Mouse (Mus musculus): Measurements from ENCODE around the gene Gpat3. TPM values are rescaled to one million over a fixed set of nuclear protein-coding genes. Genes with fewer than 3 reads are reported as not detected.
A peak's percentile ranks its signal among the peaks of the same experiment; 100 is the strongest.

Gene Gpat3
- not detected in 2 replicates for total RNA-seq (2017)

DNA sequence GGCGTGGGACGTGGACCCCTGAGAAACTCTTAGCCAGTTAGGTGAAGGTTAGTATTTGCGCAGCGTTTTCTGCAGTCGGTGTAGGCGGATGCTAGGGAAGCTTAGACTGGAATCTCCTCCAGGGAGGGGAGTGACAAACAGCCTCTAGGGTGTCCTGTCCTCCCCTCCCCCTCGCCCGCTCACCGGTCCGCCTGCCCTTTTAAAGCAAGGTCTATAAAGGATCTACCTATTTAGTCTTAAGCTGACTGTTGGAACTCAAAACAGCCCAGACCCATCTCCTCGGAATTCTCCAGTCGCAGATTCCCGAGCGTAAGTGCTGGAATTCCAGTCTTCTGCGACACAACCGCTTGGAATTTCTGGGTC lies at the start of gene Gpat3:
Gpat3 (plus strand) TSS at position 229 of the 363 bp plus-strand sequence.
- no peak for ATAC-seq (replicated peaks; ENCODE audit: low read depth, poor library complexity, severe bottlenecking)

DNA sequence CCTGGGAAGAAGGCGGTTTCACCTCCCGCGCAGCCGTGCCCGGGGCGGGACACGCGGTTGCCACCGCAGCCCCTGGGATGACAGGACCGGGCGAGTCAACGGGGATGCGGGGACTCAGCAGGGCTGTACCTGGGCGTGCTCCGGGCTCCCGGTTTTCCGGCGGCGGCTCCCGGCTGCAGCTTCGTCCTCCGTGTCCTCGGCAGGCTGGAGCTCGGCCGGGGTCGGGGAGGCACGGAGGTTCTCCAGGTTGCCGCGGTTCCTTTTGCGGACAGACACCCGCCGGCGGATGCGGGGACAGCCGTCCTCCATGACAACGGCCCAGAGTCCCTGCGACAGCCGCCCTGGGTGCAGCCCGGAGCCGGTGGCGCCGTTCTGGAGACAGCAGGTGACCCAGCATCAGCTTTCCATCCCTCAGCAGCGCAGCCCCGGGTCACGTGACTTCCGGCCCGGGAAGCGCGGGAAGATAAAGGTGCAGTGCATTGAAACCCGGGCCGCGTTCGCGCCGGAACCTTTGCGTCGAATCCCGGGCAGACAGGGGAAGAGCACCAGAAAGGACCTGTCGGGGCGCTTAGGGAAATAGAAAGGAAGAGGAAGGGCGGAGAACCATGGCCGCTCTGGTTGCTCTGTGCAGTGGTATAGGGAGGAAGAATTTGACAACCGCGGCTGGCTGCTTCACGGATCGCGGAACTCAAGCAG lies 47.2 kb upstream of the Gpat3 start, which contains the start of the genes Helq and Mrps18c:
Helq (minus strand) TSS at position 434 of the 696 bp plus-strand sequence.
Mrps18c (plus strand) TSS at position 463 of the 696 bp plus-strand sequence.
- peak; percentile 99 for ATAC-seq (replicated peaks; ENCODE audit: low read depth, poor library complexity, severe bottlenecking)

DNA sequence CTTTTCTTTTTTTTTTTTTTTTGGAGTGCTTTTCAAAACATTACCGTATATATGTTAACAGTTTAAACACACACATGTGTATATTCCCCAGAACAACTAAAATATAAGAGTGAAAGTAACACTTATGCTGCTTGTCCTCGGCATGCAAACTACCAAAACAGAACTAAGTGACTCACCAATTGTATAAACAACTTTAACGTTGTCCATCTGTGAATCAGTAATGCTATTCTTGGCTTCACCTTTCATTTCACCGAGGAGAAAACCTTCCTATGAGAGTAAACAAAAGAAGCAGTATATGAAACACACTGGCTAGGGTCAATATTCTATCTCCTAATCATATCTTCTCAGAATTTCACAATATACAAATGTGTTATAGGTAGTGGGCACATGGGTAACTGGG lies 27.2 kb upstream of the Gpat3 start:
- no peak for ATAC-seq (replicated peaks; ENCODE audit: low read depth, poor library complexity, severe bottlenecking)

DNA sequence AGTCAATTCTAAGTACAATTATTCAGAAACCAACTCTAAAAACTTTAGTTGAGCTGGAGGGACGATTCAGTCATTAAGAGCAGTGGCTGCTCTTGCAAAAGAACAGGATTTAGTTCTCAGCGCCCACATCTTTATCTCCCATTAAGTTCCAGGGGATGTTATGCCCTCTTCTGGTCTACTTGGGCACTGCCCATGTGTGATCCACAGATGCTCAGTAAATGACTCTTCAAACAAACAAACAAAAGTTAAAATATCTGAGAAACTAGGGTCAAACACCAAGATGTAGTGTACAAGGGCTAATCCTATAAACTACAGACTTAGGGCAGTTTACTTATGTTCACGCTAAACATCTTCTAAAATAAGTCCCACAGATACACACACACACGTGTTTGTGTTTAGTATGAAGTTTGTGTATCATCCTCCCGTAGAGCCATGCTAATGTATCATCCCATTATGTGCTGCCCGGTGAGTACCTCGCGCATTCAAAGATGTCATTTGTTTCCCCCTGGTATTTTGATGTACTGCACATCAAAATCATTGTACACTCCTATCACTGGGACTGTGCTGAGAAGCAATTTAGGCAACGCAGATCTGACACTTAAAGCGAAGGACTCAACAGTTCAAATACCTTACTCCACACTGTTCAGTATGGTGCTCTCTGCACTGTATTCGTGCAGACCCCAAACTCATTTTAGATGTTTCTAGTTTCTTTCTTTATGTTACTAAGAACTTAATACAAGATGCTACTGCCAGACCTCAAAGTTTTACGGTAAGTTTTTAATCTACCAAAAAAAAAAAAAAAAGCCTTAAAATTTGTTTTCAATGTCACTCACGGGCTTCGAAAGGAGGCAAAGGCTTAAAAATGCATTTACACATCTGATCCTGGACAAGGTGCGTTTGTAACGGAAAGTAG lies 25.7 kb upstream of the Gpat3 start:
- ATAC-seq (replicated peaks; ENCODE audit: low read depth, poor library complexity, severe bottlenecking): 0 out of 2 replicates have a peak, but pooled peaks have one; percentile 37

DNA sequence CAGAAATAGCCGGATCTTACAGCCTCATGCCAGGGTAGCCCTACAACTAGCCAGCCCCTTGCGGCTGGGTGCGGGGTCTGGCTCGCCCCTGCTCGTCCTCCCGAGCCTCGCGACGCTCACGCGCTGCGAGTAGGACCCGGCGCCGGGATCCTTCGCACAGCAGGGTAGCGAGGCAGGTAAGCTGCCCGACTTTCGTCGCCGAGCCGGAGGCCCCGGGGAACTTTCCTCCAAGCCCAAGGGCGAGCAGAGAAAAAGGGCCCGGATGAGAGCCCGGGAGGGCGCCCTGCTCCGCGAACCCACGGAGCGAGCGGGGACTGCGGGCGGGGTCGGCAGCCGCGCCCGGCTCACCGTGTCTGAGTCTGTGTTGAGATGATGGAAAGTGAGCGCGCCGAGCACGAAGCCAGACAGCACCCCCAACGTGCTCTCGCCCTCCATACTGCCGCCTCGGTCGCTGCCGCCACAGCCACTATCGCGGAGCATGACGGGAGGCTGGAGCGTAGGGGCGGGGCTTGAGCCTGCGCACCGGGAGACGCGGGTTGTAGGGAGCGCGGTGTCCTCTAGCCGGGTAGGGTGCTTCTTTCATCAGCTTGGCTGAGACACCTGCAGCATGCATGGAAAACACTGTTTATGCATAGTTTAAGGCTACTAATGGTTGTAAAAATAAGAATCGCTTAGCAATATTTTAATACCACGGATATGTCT lies 24.9 kb upstream of the Gpat3 start, which contains the start of gene Abraxas1:
Abraxas1 (minus strand) TSS at position 483 of the 702 bp plus-strand sequence.
- ATAC-seq (replicated peaks; ENCODE audit: low read depth, poor library complexity, severe bottlenecking): peak; percentile 99

DNA sequence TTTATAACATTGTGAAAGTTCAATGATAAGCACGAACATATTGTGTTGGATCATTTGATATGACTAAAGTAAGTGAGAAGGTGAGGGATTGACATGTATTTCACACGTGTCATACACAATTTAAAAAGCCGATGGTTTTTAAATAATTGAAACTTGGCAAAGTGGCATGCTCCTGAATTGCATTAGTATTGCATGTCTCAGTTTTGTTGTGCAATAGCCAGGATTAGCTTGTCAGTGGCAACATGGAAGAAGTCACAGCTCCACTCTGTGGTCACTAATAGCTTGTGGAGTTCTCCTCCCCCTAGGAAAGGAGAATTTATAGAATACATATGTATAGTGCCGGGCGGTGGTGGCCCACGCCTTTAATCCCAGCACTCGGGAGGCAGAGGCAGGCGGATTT lies 24.1 kb upstream of the Gpat3 start:
- ATAC-seq (replicated peaks; ENCODE audit: low read depth, poor library complexity, severe bottlenecking): peak; percentile 37; the same call in 1 of the 2 replicates

DNA sequence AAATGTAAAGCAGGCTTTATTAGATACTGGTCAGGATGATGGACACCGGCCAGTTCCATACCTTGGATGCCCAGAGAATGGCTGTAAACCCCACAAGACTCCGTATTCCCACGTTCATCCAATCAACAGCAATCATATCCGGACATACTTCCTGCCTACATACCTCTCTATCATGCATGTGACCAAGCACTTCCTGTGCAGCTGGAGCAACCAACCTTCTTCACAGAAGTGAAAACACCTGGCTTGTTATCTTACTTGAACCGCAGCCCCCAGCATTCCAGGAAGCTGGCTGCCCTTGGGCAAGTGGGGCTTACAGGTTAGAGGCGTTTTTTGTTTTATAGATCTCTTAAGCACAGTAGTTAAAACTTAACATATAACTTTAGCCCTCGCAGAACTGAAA lies 22.7 kb upstream of the Gpat3 start:
- no peak for ATAC-seq (replicated peaks; ENCODE audit: low read depth, poor library complexity, severe bottlenecking)

DNA sequence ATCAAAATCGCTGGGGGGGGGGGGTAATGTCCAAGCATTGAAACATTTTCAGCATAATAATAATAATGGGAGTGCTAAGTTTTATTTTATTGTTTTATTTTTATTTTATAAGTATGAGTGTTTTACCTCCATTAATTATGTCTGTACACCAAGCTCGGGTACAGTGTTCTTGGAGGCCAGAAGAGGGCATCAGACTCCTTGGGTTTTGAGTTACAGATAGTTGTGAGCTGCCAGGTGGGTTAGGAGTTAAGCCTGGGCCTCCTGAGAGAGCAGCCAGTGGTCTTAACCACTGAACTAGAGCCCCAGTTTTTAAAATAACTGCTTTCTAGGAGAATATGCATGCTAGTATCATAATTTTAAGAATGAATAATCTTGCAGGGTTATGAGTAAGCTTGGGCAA lies 19.5 kb upstream of the Gpat3 start:
- ATAC-seq (replicated peaks; ENCODE audit: low read depth, poor library complexity, severe bottlenecking): peak; percentile 67

DNA sequence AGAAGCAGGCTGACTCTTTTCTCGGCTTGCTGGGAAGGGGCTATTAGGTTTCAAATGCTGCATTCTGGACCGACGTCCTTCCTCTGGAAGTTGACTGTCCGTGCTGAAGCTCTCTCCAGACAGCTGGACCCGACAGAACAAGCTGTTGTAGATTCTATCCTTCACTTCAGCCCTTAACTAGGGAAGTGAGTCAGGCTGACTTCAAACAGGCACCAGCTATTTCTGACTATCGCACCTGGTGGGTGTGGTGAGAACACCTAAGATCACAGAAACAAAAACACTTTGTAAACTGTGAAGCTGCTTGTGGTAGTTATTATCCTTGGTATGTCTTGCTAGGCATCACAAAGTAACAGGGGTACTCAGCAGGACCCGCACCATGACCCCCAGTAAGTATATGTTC lies 19.0 kb upstream of the Gpat3 start:
- ATAC-seq (replicated peaks; ENCODE audit: low read depth, poor library complexity, severe bottlenecking): no peak

DNA sequence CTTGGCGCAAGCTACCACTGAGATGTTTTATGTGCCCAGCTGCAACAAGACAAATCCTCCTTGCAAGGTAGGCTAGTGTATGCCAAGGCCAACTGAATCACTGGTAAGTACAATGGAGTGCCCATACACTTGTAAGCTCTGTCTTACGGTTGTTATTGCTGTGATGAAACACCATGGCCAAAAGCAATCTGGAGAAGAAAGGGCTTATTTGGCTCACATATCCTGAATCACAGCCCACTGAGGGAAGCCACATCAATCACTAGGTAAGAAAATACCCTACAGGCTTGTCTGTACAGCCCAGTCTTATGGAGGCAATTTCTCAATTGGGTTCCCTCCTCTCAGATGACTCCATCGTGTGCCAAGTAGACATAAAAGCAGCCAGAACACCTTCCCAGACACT lies 16.8 kb upstream of the Gpat3 start:
- no peak for ATAC-seq (replicated peaks; ENCODE audit: low read depth, poor library complexity, severe bottlenecking)

DNA sequence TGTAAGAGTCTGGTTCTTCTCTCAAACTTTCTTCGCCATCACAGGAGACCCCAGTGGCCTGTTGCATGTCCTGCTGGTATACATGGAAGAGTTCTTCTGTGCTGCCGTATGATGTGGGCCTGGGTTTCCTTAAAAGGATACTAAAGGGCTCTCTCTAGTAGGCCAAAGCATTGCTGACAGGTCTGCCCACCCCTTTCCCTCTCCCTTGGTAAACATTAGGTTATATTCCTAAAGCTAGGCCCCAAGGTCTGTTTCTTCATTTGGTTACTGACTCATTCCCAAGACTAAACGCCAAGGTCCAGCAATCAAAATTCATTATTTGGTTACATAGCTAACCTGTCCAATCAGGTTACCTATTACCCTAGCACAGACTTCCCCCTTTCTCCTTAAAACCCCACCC lies 12.8 kb upstream of the Gpat3 start:
- ATAC-seq (replicated peaks; ENCODE audit: low read depth, poor library complexity, severe bottlenecking): no peak

DNA sequence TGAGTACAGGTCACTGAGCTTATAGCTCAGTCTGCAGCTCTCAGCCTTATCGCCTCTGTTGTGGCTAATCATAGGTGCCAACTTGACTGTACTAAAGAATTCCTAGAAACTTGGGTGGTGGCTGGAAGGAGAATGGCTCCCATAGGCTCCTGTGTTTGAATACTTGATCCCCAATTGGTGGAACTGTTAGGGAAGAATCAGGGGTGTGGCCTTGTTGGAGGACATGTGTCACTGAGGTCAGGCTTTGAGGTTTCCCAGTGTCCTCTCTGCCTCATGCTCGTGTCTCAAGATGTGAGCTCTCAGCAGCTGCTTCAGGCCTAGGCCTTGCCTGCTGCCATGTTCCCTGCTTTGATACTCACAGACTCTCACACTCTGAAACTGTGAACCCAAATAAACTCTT lies 11.7 kb upstream of the Gpat3 start:
- ATAC-seq (replicated peaks; ENCODE audit: low read depth, poor library complexity, severe bottlenecking): no peak

DNA sequence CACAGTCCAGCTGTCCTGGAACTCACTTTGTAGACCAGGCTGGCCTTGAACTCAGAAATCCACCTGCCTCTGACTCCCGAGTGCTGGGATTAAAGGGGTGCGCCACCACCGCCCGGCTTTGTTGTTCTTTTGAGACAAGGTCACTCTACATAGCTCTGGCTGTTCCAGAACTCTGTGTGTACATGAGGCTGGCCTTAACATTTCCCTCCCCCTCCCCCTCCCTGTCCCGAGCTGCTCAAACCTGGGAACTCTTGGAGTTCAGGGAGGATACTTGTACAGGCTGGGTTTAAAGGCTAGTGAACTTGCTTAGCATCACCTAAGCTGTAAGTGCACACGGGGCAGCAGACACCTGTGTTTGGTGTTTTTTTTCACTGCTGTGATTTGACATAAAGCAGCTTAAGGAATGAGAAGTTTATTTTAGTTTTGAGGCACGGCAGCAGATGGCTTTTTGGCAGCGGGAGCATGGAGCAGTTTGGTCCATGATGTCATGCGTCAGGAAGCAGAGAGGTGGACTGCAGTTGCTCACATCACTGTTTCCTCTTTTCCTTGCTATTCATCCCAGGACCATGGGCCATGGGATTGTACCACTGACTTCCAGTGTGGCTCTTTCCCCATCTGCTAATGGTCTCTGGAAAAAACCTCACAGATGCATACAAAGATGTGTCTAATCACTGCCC lies 9.5 kb upstream of the Gpat3 start:
- ATAC-seq (replicated peaks; ENCODE audit: low read depth, poor library complexity, severe bottlenecking): no peak

DNA sequence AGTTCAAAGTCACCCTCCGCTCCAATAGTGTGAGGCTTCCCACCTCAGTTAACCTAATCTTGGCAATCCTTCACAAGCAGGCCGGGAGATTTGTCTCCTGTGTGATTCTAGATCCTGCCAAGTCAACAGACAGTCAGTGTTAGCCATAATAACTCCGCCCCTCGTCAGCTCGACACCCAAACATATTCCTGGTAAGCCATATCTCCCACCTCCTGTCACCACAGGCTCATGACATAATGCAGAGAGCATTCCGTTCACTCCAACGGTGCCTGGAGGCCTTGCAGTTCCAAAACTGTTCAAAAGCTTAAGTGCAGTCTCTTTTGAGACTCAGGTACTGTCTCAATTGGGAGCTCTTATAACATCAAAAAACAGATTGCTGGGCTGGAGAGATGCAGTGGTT lies 7.6 kb upstream of the Gpat3 start:
- ATAC-seq (replicated peaks; ENCODE audit: low read depth, poor library complexity, severe bottlenecking): no peak

DNA sequence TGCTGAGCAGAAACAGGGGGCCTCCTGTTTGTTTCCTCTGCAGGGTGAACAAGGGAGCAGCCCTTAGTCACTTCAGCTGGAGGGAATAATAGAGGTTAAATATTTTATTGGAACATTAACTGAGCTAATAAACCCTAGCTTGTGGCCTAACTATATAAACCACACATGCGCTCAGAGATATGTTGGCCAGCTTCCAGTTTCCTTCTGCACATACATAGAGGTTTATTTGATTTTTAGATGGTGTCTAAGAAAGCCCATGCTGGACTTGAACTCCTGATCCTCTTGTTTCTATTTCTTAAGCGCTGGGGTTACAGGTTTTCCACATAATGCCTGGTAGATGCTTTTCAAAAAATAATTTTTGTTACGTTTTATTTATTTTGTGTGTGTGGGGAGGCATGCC lies 1.0 kb upstream of the Gpat3 start:
- ATAC-seq (replicated peaks; ENCODE audit: low read depth, poor library complexity, severe bottlenecking): no peak

DNA sequence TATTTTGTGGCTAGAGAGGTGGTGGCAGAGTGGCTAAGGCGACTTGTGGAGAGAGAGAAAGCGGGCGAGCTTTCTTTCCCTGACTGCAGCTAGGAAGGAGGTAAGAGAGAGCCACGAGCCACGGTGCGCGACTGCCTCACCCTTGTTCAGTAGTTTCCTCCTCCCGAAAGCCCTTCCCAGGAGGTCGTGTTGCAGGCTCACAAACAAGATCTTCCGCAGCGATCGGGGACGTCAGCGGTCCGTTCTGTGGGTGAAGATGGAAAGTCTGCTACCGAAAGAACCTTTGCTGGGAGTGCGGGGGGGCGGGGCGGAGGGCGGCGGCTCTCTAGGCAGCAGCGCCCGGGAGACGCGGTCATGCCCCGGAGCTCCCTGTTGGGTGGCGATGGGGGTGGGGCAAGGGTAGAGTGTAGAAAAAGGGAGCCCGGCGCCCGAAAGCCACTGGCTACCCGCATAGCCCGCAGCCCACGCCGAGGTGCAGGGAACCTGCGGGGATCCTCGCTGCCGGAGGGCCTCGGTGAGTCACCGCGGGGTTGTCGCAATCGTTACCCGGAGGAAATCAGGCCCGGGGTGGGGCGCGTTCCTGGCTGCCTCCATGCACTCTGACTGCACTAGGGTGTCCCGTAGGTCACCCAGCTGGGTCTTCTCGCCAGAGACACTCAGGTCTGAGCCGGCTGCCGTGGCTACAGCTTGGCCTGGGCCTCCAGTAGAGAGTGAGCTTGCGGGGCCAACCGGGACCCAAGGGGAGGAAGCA lies 510 bp downstream of the Gpat3 start:
- ATAC-seq (replicated peaks; ENCODE audit: low read depth, poor library complexity, severe bottlenecking): peak; percentile 83

DNA sequence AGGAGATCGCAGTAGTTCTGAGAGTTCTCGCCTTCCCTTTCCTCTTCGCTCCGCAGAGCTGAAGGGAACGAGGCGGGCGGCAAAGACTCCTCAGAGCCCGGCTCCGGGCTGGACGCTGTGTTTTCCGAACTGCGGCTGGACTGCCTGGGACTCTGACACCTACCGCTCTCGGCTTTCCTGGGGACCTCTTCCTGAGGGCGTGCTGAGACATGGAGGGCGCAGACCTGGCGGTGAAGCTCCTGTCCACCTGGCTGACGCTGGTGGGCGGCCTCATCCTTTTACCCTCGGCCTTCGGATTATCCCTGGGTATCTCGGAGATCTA lies 1.0 kb downstream of the Gpat3 start:
- ATAC-seq (replicated peaks; ENCODE audit: low read depth, poor library complexity, severe bottlenecking): no peak; the same call in 1 of the 2 replicates

DNA sequence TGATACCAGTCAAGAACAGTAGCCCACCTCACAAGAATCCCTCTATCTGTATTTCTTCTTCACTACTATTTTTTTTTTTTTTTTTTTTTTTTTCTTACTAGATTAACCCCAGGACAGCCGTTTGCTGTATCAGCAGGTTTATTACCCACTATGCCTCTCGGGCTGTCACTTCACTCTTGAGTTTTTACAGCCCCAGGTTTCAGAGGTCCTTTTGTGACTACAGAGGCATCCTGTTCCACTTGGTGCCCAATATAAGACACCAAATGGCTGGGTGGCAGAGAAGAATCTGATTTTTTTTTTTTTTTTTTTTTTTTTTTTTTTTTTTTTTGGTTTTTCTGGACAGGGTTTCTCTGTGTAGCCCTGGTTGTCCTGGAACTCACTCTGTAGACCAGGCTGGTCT lies 1.6 kb downstream of the Gpat3 start:
- no peak for ATAC-seq (replicated peaks; ENCODE audit: low read depth, poor library complexity, severe bottlenecking)

DNA sequence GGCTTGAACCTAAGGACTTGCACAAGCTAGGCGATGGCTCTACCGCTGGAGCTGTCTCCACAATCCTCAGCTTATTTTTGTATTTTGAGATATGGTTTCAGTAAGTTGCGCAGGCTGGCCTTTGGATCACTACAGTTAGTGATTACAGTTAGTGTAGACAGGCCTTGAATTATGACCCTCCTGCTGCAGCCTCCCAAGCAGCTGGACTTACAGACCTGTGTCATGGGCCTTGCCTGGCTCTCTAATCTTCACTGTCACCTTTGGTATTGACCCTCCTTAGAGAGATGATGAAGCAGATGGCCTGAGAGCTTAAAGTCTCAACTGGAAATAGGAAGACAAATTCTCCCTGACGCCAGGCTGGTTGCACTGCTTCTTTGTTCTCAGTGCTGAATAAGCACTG lies 8.4 kb downstream of the Gpat3 start:
- ATAC-seq (replicated peaks; ENCODE audit: low read depth, poor library complexity, severe bottlenecking): no peak

All from common myeloid progenitor, adult 5-6 weeks (primary cell).